Mouse (Mus musculus): ENCODE measurements at regions not wholly inside any gene's neighbourhood (a gene's known extent, or its start where the extent isn't known, plus 50 kb on each side); places are given as distances from the start of the nearest gene placed in this dataset.

GRCm38 (mm10) chr4:114665684-114666083, 155.8 kb upstream of the Gm12830 start:
- DNase-seq, result peak; percentile 87

DNA sequence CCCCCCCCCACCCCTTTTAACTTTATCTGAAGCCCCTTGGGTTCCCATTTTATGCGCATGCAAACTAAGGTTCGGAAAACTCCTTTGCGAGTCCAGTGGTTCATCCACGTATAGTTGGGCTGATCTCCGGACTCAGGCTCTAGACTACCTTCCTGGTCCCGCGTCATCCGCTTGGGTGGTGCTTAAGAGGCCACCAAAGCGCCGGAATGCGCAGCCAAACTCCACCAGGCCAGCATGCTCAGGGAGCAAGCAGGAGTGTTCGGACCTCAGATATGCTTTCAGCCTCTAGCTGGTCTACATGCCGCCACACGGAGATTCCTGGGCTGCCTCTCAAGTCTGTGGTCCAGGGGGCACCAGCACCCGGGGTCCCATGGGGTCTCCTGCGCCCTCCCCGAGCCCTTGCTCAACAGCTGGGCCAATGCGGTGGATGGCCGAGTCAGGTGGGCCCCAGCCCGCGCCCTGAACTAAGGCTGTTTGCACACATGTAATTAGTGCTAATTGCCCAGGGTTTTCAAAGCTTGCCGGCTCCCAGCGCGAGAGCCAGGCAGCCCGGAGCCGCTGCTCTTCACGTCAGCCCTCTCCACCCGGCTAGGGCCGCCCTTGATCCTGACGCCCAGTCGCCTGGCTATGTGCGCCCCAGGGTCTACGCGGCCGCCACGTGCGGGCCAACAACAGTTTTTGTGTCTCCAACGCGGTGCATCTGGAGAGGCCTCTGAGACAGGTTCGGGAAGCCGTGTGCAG, 155.1 kb upstream of the Gm12830 start:
- DNase-seq, result no peak

- DNase-seq, result no peak
Measured at GRCm38 (mm10) chr4:114666979-114667328, 154.6 kb upstream of the Gm12830 start.

DNA sequence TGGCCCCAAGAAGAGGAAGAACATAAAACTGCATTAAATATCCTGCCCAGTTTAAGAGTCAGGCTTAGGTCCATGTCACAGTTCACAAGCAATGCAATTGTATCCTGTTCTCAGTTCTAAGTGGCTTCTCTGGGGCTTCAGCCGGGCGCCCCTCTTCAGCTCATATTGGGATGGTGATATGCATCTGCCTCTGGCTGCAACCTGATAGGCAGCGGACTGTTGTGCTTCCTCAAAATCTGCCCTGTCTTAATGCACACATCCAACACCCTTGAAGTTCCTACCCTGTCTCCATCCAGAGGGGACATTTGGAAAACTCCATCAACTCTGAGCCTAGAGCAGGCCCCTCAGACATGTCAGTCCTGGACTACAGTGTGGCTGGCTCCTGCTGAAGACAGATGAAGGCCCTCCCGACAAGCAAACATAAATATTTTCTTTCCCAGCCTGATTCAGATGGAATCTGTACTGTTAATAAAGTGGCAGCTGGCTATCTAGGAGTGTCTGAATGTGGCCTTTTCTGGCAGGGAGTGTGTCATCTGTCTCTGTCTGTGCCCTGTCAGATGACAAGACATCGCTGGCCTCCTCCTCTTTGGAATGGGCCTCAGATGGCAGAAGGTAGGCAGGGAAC, 149.3 kb upstream of the Gm12830 start:
- no peak for DNase-seq

DNA sequence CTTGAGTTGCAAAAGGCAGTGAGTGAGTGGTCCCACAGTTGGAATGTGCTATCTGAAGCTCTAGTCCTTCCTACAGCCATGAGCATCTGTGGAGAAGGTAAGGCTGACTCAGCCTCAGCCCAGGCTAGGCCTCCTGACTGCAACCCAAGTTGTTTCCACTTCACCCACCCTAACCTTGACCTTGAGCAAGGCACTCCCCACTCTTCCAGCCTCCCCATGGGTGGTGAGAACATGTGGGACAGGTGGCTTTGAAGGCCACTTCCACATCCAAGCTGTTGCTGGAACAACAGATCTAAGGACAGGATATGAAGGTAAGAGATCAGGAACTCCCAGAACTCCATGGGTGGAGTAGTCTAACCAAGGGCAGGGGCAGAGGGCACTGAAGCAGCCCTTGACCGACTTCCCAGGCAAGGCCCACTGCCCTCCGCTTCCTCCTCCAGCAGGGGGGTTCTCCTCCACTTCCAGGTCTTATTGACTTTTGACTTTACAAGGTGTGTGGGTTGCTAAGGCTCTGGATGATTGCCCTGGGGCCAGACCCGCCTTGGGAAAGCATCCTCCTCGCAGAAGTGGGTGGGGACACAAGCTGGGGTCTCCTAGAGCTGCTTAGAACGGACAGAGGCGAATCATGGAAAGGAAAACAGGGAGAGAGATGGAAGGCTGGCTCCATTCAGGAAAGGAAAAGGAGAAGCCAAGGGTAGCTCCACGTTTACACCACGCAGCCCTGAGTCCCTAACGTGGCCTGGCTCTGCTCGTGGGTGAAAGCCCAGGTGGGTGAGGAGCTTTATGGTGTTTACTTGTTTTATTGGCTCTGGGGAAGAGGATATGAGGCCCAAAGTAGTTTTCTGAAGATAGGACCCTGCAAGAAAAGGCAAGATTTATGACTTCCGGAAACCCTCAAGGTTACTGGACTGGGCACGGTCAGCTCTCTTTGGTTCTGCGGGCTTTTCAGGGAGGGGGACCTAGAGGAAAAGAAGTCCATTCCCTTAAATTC, 144.3 kb upstream of the Gm12830 start:
- no peak for DNase-seq

GRCm38 (mm10) chr4:114678053-114678941, 143.2 kb upstream of the Gm12830 start:
- no peak for DNase-seq

GRCm38 (mm10) chr4:114680360-114680759, 141.2 kb upstream of the Gm12830 start:
- no peak for DNase-seq

DNA sequence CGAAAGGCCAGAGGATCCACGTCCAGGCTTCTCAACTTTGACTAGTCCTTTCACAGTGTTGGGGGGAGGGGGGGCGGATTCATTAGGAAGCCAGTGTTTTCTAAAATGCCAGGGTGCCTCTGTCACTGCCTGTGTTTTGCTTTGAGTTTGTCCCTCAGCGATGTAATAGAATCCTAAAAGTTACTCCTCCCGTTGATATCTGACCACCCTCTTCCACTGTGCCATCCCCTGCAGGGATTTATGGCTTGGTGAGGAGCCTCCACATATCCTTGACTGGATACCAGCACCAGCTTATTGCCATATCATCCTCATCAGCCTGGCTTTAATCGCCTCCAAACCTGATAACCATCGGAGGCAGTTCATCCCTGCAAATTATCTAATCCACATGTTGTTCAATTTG, 138.6 kb upstream of the Gm12830 start:
- DNase-seq, result no peak

DNA sequence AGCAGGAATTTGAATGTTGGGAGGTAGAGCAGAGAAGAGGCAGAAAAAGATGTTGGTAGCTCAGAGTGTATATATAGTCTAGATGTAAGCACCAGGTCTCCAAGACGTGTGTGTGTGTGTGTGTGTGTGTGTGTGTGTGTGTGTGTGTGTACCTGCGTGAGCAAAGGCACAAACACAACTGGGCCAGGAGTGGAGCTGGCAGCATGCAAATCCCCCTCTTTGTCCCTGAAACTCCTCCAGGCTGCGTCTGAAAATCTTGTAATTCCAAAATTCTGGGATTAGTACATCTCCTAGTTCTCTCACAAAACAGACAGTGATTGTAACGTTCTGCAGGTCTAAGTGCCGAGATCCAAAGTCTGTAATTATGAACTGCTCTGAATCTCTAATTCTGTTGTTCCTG, 137.8 kb upstream of the Gm12830 start:
- DNase-seq, result no peak

DNA sequence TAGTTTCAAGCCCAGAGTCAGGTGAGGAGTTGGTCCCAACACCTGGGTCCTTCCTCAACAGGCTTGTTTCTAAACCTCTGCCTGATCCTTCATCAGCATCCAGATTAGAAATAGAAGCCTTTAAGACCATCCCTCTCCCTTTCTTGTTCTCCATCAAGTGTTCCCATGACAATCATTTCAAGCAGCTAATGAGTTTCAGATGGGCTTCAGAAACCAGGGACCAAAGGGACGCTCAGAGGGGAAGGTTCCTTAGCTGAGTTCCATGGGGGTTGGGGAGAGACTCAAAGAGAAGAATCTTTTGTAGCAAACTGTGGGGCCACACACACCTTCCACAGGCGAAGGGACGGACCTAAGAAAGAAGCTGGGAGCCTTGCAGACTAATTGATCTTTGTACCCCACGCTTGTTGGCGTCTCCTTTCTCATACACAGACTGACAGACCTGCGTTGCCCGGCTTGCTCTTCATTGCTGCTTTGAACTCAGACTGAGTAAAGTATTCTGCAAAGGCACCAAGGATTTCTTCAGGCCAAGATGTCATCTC, 136.6 kb upstream of the Gm12830 start:
- DNase-seq, result no peak

GRCm38 (mm10) chr4:114685454-114685853, 136.1 kb upstream of the Gm12830 start:
- peak; percentile 16 for DNase-seq

GRCm38 (mm10) chr4:114686091-114686490, 135.4 kb upstream of the Gm12830 start:
- DNase-seq, result no peak

DNA sequence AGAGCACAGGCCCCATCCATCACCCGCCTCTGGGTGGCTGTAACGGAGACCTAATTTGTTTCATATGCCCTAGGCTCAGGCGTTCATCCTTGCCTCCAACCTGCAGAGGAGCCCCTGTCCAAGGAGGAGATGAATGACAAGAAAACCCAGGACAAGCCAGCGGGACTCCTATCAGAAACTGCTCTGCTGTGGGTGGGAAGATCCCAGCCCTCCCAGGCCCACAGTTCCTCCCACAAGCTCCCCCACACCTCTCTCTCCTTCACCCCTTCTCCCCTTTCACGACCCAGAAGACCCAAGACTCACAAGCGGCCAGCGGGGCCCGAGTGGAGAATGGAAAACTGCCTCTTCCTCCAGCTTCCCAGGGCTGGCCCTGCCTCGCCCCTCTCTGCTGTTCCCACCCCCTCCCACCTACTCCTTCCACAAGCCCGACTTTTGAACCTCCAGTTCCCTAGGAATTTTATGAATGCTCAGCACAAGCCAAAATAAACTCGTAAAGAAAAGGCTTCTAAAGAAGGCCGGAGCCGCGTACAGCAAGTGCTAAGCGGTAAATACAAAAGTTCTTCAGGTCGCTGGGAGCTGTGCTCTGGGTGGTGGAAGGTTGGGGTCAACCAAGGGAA, 133.1 kb upstream of the Gm12830 start:
- DNase-seq, result peak; percentile 55

DNA sequence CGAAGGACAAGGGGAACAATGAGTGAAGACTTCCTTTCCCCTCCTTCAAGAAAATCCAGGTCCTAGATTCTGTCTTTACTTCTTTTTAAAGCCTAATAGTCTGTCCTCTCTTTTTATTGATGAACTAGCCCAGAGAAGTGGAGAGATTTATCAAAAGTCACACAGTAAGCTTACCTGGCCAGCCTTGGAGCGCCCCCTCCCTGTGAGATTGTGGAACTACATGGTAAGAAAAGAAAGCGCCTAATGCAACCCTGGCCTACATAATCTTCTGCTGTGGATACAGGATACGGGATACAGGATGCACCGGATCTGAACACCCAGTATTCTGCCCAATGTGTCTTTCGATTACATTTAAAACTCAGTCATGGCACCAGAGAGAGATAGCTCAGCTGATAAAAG, 132.6 kb upstream of the Gm12830 start:
- DNase-seq, result peak; percentile 22

- no peak for DNase-seq
Measured at GRCm38 (mm10) chr4:114705586-114705985, 115.9 kb upstream of the Gm12830 start.

DNA sequence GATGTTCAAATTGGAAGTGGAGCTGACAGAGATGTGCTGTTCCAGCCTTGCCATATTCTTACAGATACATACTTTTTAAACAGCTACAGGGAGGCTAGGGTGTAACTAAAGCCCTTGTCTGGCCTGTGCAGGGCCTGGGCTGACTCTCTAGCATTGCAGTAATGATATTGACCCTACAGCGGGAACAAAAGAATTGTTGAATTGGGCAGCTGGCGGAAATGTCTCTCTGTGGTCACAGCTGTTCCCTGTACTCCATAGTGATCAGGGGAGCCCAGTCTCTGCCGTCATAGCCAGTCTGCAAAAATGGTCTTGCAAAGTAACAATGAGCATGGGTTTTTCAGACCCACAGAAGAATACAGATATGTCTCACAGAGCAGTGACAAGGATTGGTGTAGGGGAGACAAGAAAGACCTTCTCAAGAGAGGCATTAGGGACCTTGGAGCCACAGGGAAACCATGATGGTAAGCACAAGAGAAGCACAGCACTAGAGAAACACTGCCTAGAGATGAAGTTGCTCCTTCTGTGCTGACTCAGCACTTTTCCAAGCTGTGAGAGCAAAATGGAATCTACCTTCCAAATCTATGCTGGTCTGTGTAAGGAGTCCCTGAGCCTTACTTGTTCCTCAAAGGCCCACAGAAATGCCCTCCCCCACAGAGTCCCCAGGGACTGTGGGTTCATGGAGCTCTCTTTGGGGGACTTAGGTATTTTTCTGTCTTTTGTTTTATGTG, 111.2 kb upstream of the Gm12830 start:
- DNase-seq, result no peak

DNA sequence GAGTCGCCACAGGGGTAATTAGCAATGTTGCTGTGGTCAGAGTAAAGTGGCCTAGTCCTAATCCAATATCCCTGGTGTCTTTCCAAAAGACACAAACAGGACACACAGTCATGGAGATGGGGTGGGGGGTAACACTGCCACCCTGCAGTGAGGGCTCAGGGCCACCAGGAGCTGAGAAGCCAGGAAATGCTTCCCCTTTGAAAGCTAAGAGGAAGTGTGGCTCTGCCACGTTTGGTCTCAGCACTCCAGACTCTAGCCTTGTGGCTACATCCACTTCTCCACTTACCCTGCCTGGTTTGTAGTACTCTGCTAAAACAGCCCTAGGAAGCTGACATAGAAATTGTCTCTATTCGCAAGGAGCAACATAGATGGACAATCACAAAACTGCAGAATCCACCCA, 110.4 kb upstream of the Gm12830 start:
- no peak for DNase-seq

DNA sequence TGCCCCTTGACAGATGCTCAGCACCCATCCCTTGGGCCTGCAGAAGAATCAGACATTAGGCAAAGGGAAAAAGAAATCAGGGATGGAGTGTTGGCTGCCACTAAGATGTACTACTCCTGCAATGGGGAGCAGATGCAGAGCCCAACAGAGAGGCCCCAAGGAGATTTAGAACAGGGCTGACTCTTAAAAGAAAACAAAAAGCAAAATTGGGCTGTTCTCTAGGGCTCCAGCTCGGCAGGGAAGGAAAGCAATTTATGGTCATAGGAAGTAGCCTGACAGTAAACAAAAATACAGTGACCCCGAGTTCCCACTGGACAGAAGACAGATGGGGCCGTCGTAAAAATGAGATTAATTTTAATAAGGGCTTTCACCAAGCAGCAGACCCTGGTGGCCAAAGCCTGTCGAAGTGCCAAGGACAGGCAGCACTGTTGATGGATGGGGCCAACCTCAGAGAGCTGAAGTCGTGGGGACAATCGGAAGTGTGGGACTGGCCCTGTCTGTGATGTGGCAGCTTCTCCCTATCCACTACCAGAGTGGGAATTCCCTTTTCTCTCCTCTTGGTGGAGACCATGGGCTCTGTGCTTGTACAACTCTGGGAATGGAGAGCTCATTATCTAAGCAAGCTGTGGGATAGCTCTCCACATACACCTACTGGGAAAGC, 109.4 kb upstream of the Gm12830 start:
- DNase-seq, result peak; percentile 63

- no peak for DNase-seq
Measured at GRCm38 (mm10) chr4:114712921-114713527, 108.5 kb upstream of the Gm12830 start.

DNA sequence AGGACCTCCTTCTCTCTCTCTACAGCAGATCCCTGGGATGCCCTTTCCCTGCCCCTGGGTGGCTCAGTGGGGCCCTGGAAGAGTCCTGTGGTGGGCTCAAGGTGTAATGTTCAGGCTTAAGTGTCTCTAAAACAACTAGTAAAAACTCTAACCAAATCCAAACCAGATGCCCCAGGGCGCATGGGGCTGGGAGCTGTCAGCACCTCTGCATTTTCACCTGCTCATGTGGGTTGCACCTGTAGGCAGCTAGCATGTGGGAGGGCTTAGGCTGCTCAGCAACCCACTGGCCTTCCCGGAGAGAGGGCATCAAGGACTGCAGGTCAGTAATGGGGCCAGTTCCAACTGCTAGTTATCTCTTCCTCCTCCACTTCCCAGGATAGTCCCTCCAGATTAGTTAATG, 104.8 kb upstream of the Gm12830 start:
- DNase-seq, result no peak

Data from kidney, adult 9 months (tissue).